Mouse (Mus musculus) spleen, postnatal 10 days (tissue): ENCODE measurements around the gene Mthfd1l.
"Not testable (repeated sequence)": the region's sequence is repeated elsewhere in the genome, so short reads cannot be mapped to it uniquely, and the experiment has no call there.

Experiments used
- DNase-seq, 2 experiments: peaks; one replicate each; pipeline ENCODE4 v3.0.0; 2021 to 2022; ENCODE audit warnings: low spot score in 2 of 2

Mthfd1l gene

DNA sequence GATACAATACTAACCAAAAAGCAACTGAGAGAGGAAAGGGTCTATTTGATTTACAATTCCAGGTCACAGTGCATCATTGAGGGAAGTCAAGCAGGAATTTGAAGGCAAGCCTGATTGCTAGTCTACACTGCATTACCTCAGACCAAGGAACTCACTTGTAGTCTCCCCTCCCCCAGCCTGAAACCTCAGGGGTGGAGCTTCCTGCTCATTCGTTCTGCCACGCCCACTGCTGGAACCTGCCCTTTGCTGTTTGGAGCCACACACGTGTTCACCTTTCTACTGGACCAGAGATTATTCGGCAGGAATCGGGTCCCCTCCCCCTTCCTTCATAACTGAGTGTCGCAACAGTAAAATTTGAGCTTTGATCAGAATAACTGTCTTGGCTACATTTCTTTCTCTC, 230.7 kb downstream of the Mthfd1l start:
- DNase-seq: not testable (repeated sequence)

DNA sequence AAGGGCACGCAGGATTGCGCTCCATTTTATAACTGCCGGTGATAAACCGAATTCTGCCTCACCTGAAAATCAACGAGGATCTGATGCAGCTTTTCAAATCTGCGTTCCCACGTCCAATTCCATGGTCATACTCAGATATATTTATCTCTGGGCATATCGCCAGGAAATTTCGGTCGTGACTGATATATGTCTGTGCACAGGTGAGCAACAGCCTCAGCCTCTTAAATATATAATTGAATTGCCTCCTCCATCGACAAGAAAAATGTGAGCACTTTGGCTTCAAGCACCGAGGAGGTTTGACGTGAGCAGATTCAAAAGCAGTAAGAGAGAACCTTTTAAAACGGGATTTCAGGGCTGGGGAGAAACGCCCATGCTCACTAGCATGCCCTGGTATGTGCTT, 236.1 kb downstream of the Mthfd1l start:
- no peak for DNase-seq

DNA sequence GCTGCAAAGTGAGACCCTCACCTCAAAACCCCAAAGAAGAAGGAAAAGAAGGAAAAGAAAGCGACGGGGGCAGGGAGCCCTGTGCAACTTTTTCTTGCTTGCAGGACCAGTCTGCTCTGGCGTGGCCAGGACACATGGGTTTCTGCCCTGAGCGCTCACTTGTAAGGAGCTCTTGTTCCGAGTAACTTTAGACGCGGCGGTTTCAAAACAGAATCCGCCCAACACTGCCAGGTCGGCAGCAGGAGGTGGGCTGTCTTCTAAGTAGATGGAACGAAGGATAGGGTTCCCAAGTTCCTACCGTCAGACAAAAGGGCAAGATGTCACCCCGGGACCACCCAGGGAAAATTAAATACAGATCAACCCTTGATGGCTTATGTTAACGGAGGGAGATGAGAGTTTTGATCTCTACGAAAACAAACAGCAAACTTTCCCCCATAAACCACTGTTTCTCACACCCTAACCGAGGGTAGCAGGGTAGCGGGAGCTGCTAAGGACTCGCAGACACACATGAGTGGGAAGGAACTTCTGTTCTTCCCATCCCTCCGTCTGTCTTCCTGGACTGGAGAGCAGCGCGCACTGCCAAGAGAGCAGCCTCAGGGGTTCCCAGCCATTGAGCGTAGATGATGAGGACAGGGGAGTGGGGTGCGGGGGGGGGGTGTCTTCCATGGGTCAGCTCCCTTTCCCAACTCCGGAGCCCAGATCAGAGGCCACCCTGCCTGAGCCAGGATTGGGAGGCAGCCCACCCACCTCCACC, 237.6 kb downstream of the Mthfd1l start:
- no peak for DNase-seq

GRCm38 (mm10) chr10:4211067-4211447, 238.1 kb downstream of the Mthfd1l start:
- no peak for DNase-seq
